Mouse (Mus musculus) lung, adult 2 months (tissue): ENCODE data around the gene Rnase2b.

Experiments used
- CTCF ChIP-seq: fragments of 200-500 bp; IDR thresholded peaks from 2 replicates; pipeline ENCODE4 v1.5.1; 2011; ENCODE audit warnings: mild to moderate bottlenecking, low read length, control low read depth; ENCODE audit not compliant: insufficient read depth
- POLR2A ChIP-seq: fragments of 200-500 bp; IDR thresholded peaks from 2 replicates; pipeline ENCODE4 v1.6.1; 2011; ENCODE audit warnings: low read depth, mild to moderate bottlenecking, control low read depth, low read length, borderline replicate concordance; ENCODE audit errors: extremely low read depth

GRCm38 (mm10) chr14:51150206-51150831 lies 11.7 kb upstream of the Rnase2b start:
- TF ChIP-seq POLR2A (no peak), CTCF (no peak)
